Mouse (Mus musculus) thymus, adult 2 months (tissue): ENCODE data around the gene Abhd17b.
"Not testable (repeated sequence)": the region's sequence is repeated elsewhere in the genome, so short reads cannot be mapped to it uniquely, and the experiment has no call there.

Source experiments
- CTCF ChIP-seq: fragments of 200-500 bp; IDR thresholded peaks from 2 replicates; pipeline ENCODE4 v1.5.1; 2012; ENCODE audit warnings: mild to moderate bottlenecking, control low read depth, low read length, moderate library complexity, borderline replicate concordance; ENCODE audit not compliant: control insufficient read depth, poor library complexity, insufficient read depth; ENCODE audit errors: extremely low read depth
- POLR2A ChIP-seq: fragments of 200-500 bp; IDR thresholded peaks from 2 replicates; pipeline ENCODE4 v1.6.1; 2012; ENCODE audit warnings: mild to moderate bottlenecking, low read length, control low read depth, moderate library complexity; ENCODE audit not compliant: control insufficient read depth, poor library complexity, insufficient read depth; ENCODE audit errors: extremely low read depth

DNA sequence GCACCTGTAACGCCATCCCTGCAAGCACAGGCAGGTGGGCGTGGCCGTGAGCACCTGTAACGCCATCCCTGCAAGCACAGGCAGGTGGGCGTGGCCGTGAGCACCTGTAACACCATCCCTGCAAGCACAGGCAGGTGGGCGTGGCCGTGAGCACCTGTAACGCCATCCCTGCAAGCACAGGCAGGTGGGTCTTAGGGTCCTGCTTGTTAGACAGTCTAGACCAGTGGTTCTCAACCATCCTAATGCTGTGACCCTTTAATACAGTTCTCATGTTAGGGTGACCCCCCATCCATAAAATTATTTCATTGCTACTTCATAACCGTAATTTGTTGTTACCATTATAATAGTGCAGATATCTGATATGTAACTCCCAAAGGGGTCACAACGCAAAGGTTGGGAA is 24.5 kb upstream of the Abhd17b start:
- TF ChIP-seq POLR2A, CTCF: not testable (repeated sequence)
